10 mouse cellular contexts compared by ENCODE assay signal in genomic region chr6:114833791-114834346, GRCm38 (mm10).
DNase-seq lines count a peak whose midpoint lies in the region; ATAC-seq and TF ChIP-seq lines count a peak whose summit lies in the region.
"Had no signal": no experiment of that assay in that cellular context is flagged by ENCODE, and none has a peak within 500 bp of the region (broad histone marks: within the 10 kb centered on the region; RNA-seq: fewer than 3 reads in every experiment).

No protein-coding gene starts in this region.

- no peak overlapping the region for H3K4me3 ChIP-seq in hindbrain, embryonic 10.5 days
- no peak overlapping the region for H3K4me3 ChIP-seq in hindbrain, embryonic 12.5 days
- no peak overlapping the region for H3K4me3 ChIP-seq in stomach, embryonic 16.5 days (replicated peaks; ENCODE audit: low read length)
- H3K4me3 ChIP-seq in stomach, postnatal 0 days (ENCODE audit: low read depth, low read length): no peak overlapping the region
- H3K4me3 ChIP-seq in kidney, embryonic 14.5 days (ENCODE audit: low read length): no peak overlapping the region
- H3K4me3 ChIP-seq: forebrain, embryonic 15.5 days had no signal

- WGBS in hindbrain, embryonic 10.5 days: 64% methylated on average over 4 of the region's 4 CpGs
- WGBS in hindbrain, embryonic 12.5 days: 65% methylated on average over 4 of the region's 4 CpGs
- 52% methylated on average over 4 of the region's 4 CpGs for WGBS in stomach, embryonic 16.5 days
- 66% methylated on average over 4 of the region's 4 CpGs for WGBS in stomach, postnatal 0 days
- 28% methylated on average over 4 of the region's 4 CpGs for WGBS in kidney, embryonic 14.5 days

- no peaks in the 10 kb centered on the region for H3K9me3 ChIP-seq in hindbrain, embryonic 10.5 days
- 0 out of 2 replicates have a peak, but pooled peaks cover 5% of the 10 kb centered on the region for H3K9me3 ChIP-seq in hindbrain, embryonic 12.5 days (replicated peaks)
- H3K9me3 ChIP-seq in stomach, embryonic 16.5 days (replicated peaks; ENCODE audit: control insufficient read depth, low read length): no peaks in the 10 kb centered on the region
- no peaks in the 10 kb centered on the region for H3K9me3 ChIP-seq in stomach, postnatal 0 days (ENCODE audit: control insufficient read depth, low read length)
- H3K9me3 ChIP-seq in kidney, embryonic 14.5 days (ENCODE audit: control insufficient read depth, low read length): no peaks in the 10 kb centered on the region; the same call in 1 of the 2 replicates
- H3K9me3 ChIP-seq: forebrain, embryonic 15.5 days had no signal

- no peaks in the 10 kb centered on the region for H3K36me3 ChIP-seq in hindbrain, embryonic 10.5 days
- H3K36me3 ChIP-seq in hindbrain, embryonic 12.5 days: no peaks in the 10 kb centered on the region
- H3K36me3 ChIP-seq in stomach, embryonic 16.5 days (ENCODE audit: control insufficient read depth, insufficient read depth, low read length): no peaks in the 10 kb centered on the region
- no peaks in the 10 kb centered on the region for H3K36me3 ChIP-seq in stomach, postnatal 0 days (ENCODE audit: control insufficient read depth, insufficient read depth, low read length)
- H3K36me3 ChIP-seq in kidney, embryonic 14.5 days (ENCODE audit: control insufficient read depth, insufficient read depth, low read length): no peaks in the 10 kb centered on the region
- H3K36me3 ChIP-seq: forebrain, embryonic 15.5 days had no signal

- TF ChIP-seq CTCF in stomach, postnatal 0 days (IDR thresholded peaks at IDR 0.05; ENCODE audit: low read depth): no peak

- ATAC-seq in hindbrain, embryonic 12.5 days (ENCODE audit: low FRiP score): no peak
- ATAC-seq in stomach, embryonic 16.5 days (ENCODE audit: insufficient read depth, low FRiP score): peak; percentile 51; the same call in 1 of the 2 replicates
- no peak for ATAC-seq in stomach, postnatal 0 days (ENCODE audit: low FRiP score, low TSS enrichment)
- ATAC-seq in kidney, embryonic 14.5 days (ENCODE audit: low FRiP score, low TSS enrichment): peak; percentile 59; the same call in 1 of the 2 replicates
- ATAC-seq in erythroid progenitor cell, adult 5-6 weeks (replicated peaks; ENCODE audit: low FRiP score, poor library complexity, severe bottlenecking): no peak
- ATAC-seq: forebrain, embryonic 15.5 days had no signal

- no peak overlapping the region for H3K4me2 ChIP-seq in hindbrain, embryonic 12.5 days (replicated peaks)
- no peak overlapping the region for H3K4me2 ChIP-seq in stomach, embryonic 16.5 days (ENCODE audit: low read depth, low read length)
- no peak overlapping the region for H3K4me2 ChIP-seq in stomach, postnatal 0 days (replicated peaks; ENCODE audit: low read depth)
- no peak overlapping the region for H3K4me2 ChIP-seq in kidney, embryonic 14.5 days (replicated peaks; ENCODE audit: low read depth, low read length)
- H3K4me2 ChIP-seq: forebrain, embryonic 15.5 days; hindbrain, embryonic 14.5 days had no signal

- no peak overlapping the region for H3K9ac ChIP-seq in hindbrain, embryonic 12.5 days
- no peak overlapping the region for H3K9ac ChIP-seq in stomach, embryonic 16.5 days (ENCODE audit: low read length)
- no peak overlapping the region for H3K9ac ChIP-seq in stomach, postnatal 0 days (ENCODE audit: low read length)
- no peak overlapping the region for H3K9ac ChIP-seq in kidney, embryonic 14.5 days (ENCODE audit: low read depth, low read length)
- H3K9ac ChIP-seq: forebrain, embryonic 15.5 days; hindbrain, embryonic 14.5 days had no signal

- TF ChIP-seq EP300 in stomach, postnatal 0 days (optimal IDR thresholded peaks at IDR 0.05): no peak

- peak overlapping the region; percentile 62 for H3K27ac ChIP-seq in hindbrain, embryonic 10.5 days
- H3K27ac ChIP-seq in hindbrain, embryonic 12.5 days: no peak overlapping the region
- no peak overlapping the region for H3K27ac ChIP-seq in stomach, embryonic 16.5 days (ENCODE audit: low read length)
- H3K27ac ChIP-seq in stomach, postnatal 0 days (replicated peaks): no peak overlapping the region
- peak overlapping the region; percentile 75 for H3K27ac ChIP-seq in kidney, embryonic 14.5 days (ENCODE audit: low read depth, low read length)
- H3K27ac ChIP-seq: forebrain, embryonic 15.5 days; hindbrain, embryonic 14.5 days had no signal

- DNase-seq in hindbrain, embryonic 10.5 days (ENCODE audit: low spot score): peak; percentile 2
- DNase-seq in stomach, postnatal 0 days (ENCODE audit: low spot score): no peak
- DNase-seq in yolk sac, embryonic 10.5 days (ENCODE audit: low spot score): peak; percentile 87
- DNase-seq in frontal cortex, adult 2 months (ENCODE audit: extremely low spot score in 1 of 2, low spot score in 1 of 2): no peak

- H3K4me1 ChIP-seq in hindbrain, embryonic 10.5 days (replicated peaks): peaks cover 34% of the 10 kb centered on the region
- H3K4me1 ChIP-seq in hindbrain, embryonic 12.5 days: peaks cover 21% of the 10 kb centered on the region; the same call in 1 of the 2 replicates
- H3K4me1 ChIP-seq in stomach, embryonic 16.5 days (ENCODE audit: control insufficient read depth, insufficient read depth, low read length): 0 out of 2 replicates have a peak, but pooled peaks cover 5% of the 10 kb centered on the region
- H3K4me1 ChIP-seq in stomach, postnatal 0 days (replicated peaks; ENCODE audit: control insufficient read depth, insufficient read depth): no peaks in the 10 kb centered on the region
- peaks cover 41% of the 10 kb centered on the region for H3K4me1 ChIP-seq in kidney, embryonic 14.5 days (ENCODE audit: control insufficient read depth, insufficient read depth, low read length)
- H3K4me1 ChIP-seq: forebrain, embryonic 15.5 days had no signal

- H3K27me3 ChIP-seq in hindbrain, embryonic 10.5 days (ENCODE audit: insufficient read depth, poor library complexity, severe bottlenecking): no peaks in the 10 kb centered on the region
- no peaks in the 10 kb centered on the region for H3K27me3 ChIP-seq in hindbrain, embryonic 12.5 days
- no peaks in the 10 kb centered on the region for H3K27me3 ChIP-seq in stomach, embryonic 16.5 days (ENCODE audit: control insufficient read depth, insufficient read depth, low read length)
- no peaks in the 10 kb centered on the region for H3K27me3 ChIP-seq in stomach, postnatal 0 days (ENCODE audit: control insufficient read depth, insufficient read depth, low read length)
- H3K27me3 ChIP-seq in kidney, embryonic 14.5 days (ENCODE audit: control insufficient read depth, insufficient read depth, low read length): no peaks in the 10 kb centered on the region
- H3K27me3 ChIP-seq: forebrain, embryonic 15.5 days had no signal

Comparison
In these comparisons a context has a peak if more than half of its experiments do, and no peak if none do; other contexts are left out.
1. H3K27ac ChIP-seq: peak in hindbrain, embryonic 10.5 days (single experiment) and kidney, embryonic 14.5 days (single experiment); none in hindbrain, embryonic 12.5 days (single experiment), stomach, embryonic 16.5 days (single experiment) and stomach, postnatal 0 days (single experiment).
2. ATAC-seq: peak in stomach, embryonic 16.5 days (single experiment) and kidney, embryonic 14.5 days (single experiment); none in hindbrain, embryonic 12.5 days (single experiment), stomach, postnatal 0 days (single experiment) and erythroid progenitor cell, adult 5-6 weeks (single experiment).
3. DNase-seq: peak in hindbrain, embryonic 10.5 days (single experiment) and yolk sac, embryonic 10.5 days (single experiment); none in stomach, postnatal 0 days (single experiment) and frontal cortex, adult 2 months (0 of 2).